Mouse (Mus musculus) mouse trophoblast stem cell (cell line): ENCODE results near the gene Crlf3.

ENCODE experiments used
- in situ Hi-C, 2 experiments: fragments of 300-500 bp; cut with MseI, MboI; formaldehyde crosslinking; loops; 2 replicates in 1 of 2; 3 replicates in 1 of 2; pipeline ENCODE4 v1.15.1; 2025

The Crlf3 gene

GRCm38 (mm10) chr11:80080826-80081728 is at the start of gene Crlf3:
Gene Crlf3 (minus strand): TSS chr11:80080991.
- in situ Hi-C loops, result no loop called here

GRCm38 (mm10) chr11:80116411-80116810 is 35.6 kb upstream of the Crlf3 start:
- in situ Hi-C loops, result no loop called here

GRCm38 (mm10) chr11:80104407-80104806 is 23.6 kb upstream of the Crlf3 start:
- in situ Hi-C loops, result no loop called here

GRCm38 (mm10) chr11:80101298-80101697 is 20.5 kb upstream of the Crlf3 start:
- in situ Hi-C loops, result no loop called here

- in situ Hi-C loops, result no loop called here
These were observed 17.8 kb upstream of the Crlf3 start for GRCm38 (mm10) chr11:80098444-80099056.

- in situ Hi-C loops, result no loop called here
These were observed 9.9 kb upstream of the Crlf3 start for GRCm38 (mm10) chr11:80090555-80091164.

- in situ Hi-C loops, result no loop called here
These were observed 9.0 kb upstream of the Crlf3 start for GRCm38 (mm10) chr11:80089817-80090214.

- in situ Hi-C loops, result no loop called here
These were observed 8.4 kb upstream of the Crlf3 start, which contains the start of gene Atad5 for GRCm38 (mm10) chr11:80088917-80089816. Gene Atad5 (plus strand): TSS chr11:80089400.

GRCm38 (mm10) chr11:80086844-80087243 is 6.1 kb upstream of the Crlf3 start:
- in situ Hi-C loops, result no loop called here

GRCm38 (mm10) chr11:80085356-80086055 is 4.7 kb upstream of the Crlf3 start:
- in situ Hi-C loops, result no loop called here

- in situ Hi-C loops, result no loop called here
These were observed 1.1 kb upstream of the Crlf3 start for GRCm38 (mm10) chr11:80081786-80082319.

- in situ Hi-C loops, result no loop called here
These were observed 388 bp downstream of the Crlf3 start for GRCm38 (mm10) chr11:80080381-80080825.

- in situ Hi-C loops, result no loop called here
These were observed 1.0 kb downstream of the Crlf3 start for GRCm38 (mm10) chr11:80079751-80080150.

- in situ Hi-C loops, result no loop called here
These were observed 2.0 kb downstream of the Crlf3 start for GRCm38 (mm10) chr11:80078831-80079230.

GRCm38 (mm10) chr11:80077784-80078545 is 2.8 kb downstream of the Crlf3 start:
- in situ Hi-C loops, result no loop called here

- in situ Hi-C loops, result no loop called here
These were observed 5.0 kb downstream of the Crlf3 start for GRCm38 (mm10) chr11:80075608-80076277.

- in situ Hi-C loops, result no loop called here
These were observed 8.4 kb downstream of the Crlf3 start for GRCm38 (mm10) chr11:80072365-80072764.

GRCm38 (mm10) chr11:80071039-80071438 is 9.8 kb downstream of the Crlf3 start:
- in situ Hi-C loops, result no loop called here

GRCm38 (mm10) chr11:80069815-80070214 is 11.0 kb downstream of the Crlf3 start:
- in situ Hi-C loops, result no loop called here
